Mouse (Mus musculus): ENCODE results near the gene Pum1.

DNA sequence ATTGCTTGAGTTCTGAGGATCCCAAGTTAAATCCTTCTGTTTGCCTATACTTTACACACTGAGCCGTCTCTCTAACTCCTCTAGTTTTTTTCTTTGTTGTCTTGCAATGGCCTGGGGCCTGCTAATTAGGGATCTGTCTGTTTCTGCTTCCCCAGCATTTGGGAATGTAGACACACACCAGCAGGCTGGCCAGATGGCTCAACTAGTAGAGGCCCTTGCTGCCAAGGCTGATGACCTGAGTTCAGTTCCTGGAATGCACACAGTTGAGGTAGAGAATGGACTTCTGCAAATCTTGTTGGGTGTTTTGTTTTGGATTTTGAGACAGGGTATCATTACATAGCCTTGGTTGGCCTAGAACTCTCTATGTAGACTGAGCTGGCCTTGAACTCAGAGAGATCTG lies 17.7 kb upstream of the Pum1 start:
- no peak for TF ChIP-seq CTCF (IDR thresholded peaks at IDR 0.05; ENCODE audit: extremely low read depth, insufficient read depth, low read length)
- no peak for TF ChIP-seq POLR2A (IDR thresholded peaks at IDR 0.05; ENCODE audit: extremely low read depth, insufficient read depth, low read length)
